Mouse (Mus musculus) midbrain, embryonic 13.5 days (tissue): ENCODE measurements around the gene Mpg. TPM values are rescaled to one million over a fixed set of nuclear protein-coding genes. Genes with fewer than 3 reads are reported as not detected.

Experiments
- ATAC-seq: fragments of 200-750 bp; cut with Nextera tagmentation; 2 replicates; pipeline ENCODE4 v1.8.0; 2017; ENCODE audit warnings: mild to moderate bottlenecking, moderate TSS enrichment, moderate library complexity
- H3K27ac ChIP-seq: fragments of 300-500 bp; sonication (generic); 2 replicates; pipeline ENCODE4 v1.5.1; 2015; ENCODE audit warnings: inconsistent platforms, mild to moderate bottlenecking, moderate library complexity
- H3K27me3 ChIP-seq: fragments of 300-500 bp; sonication (generic); 2 replicates; pipeline ENCODE4 v1.6.1; 2015; ENCODE audit warnings: mild to moderate bottlenecking, inconsistent platforms
- H3K36me3 ChIP-seq: fragments of 300-500 bp; sonication (generic); 2 replicates; pipeline ENCODE4 v1.6.1; 2015; ENCODE audit warnings: mild to moderate bottlenecking, inconsistent platforms
- H3K4me1 ChIP-seq: fragments of 300-500 bp; sonication (generic); replicated peaks from 2 replicates; pipeline ENCODE4 v1.6.1; 2015; ENCODE audit warnings: inconsistent platforms
- H3K4me2 ChIP-seq: fragments of 300-500 bp; sonication (generic); replicated peaks from 2 replicates; pipeline ENCODE4 v1.6.1; 2015; ENCODE audit warnings: moderate library complexity, mild to moderate bottlenecking, inconsistent platforms
- H3K4me3 ChIP-seq: fragments of 300-500 bp; sonication (generic); replicated peaks from 2 replicates; pipeline ENCODE4 v1.5.1; 2015; ENCODE audit warnings: mild to moderate bottlenecking, inconsistent platforms
- H3K9ac ChIP-seq: fragments of 300-500 bp; sonication (generic); replicated peaks from 2 replicates; pipeline ENCODE4 v1.6.1; 2015; ENCODE audit warnings: mild to moderate bottlenecking, inconsistent platforms
- H3K9me3 ChIP-seq: fragments of 300-500 bp; sonication (generic); 2 replicates; pipeline ENCODE4 v1.6.1; 2016; ENCODE audit warnings: mild to moderate bottlenecking, inconsistent platforms
- WGBS: fragments of 180-500 bp; shearing (Covaris S2); methylation state at CpG from one replicate; pipeline ENCODE4 v1.1.7; 2015; 5-methylcytosine and 5-hydroxymethylcytosine counted together
- polyA plus RNA-seq: library from polyadenylated mRNA; unstranded; fragments of >200 nt; fragmentation: Nextera tagmentation; extraction: Ambion mirVana; gene quantifications from 2 replicates; pipeline ENCODE4 v1.2.1, GENCODE M21; 2015

Mpg gene
- polyA plus RNA-seq, 1 experiment from 2014 or later: 34.1 TPM

GRCm38 (mm10) chr11:32224468-32225139 is 1.7 kb upstream of the Mpg start:
- Histone ChIP-seq H3K9me3 (no peaks in the 10 kb centered on the region), H3K27ac (peak overlapping the region; percentile 46; the same call in 1 of the 2 replicates), H3K36me3 (peaks cover 10% of the 10 kb centered on the region), H3K4me1 (peaks cover 34% of the 10 kb centered on the region), H3K4me3 (no peak overlapping the region), H3K9ac (no peak overlapping the region), H3K27me3 (peaks cover 50% of the 10 kb centered on the region), H3K4me2 (no peak overlapping the region)
- ATAC-seq: no peak
- 35% methylated on average over 4 of the region's 4 CpGs for WGBS

- WGBS: 75% methylated on average over 7 of the region's 7 CpGs
- H3K4me3 ChIP-seq: 0 out of 2 replicates have a peak overlapping the region, but pooled peaks have one; percentile 70
- peaks cover 19% of the 10 kb centered on the region for H3K36me3 ChIP-seq
- H3K27ac ChIP-seq: peak overlapping the region; percentile 14
- H3K9ac ChIP-seq: no peak overlapping the region
- peaks cover 34% of the 10 kb centered on the region for H3K4me1 ChIP-seq
- peaks cover 44% of the 10 kb centered on the region for H3K27me3 ChIP-seq
- H3K4me2 ChIP-seq: no peak overlapping the region
- ATAC-seq: no peak
- H3K9me3 ChIP-seq: no peaks in the 10 kb centered on the region
Measured at GRCm38 (mm10) chr11:32225222-32226104, 842 bp upstream of the Mpg start.

GRCm38 (mm10) chr11:32227041-32227440 is 736 bp downstream of the Mpg start:
- WGBS: 28% methylated on average over 1 of the region's 1 CpGs
- Histone ChIP-seq H3K27ac (peak overlapping the region; percentile 65; the same call in 1 of the 2 replicates), H3K9me3 (no peaks in the 10 kb centered on the region), H3K36me3 (peaks cover 34% of the 10 kb centered on the region), H3K4me1 (peaks cover 23% of the 10 kb centered on the region), H3K4me3 (peak overlapping the region; percentile 70), H3K4me2 (peak overlapping the region; percentile 71), H3K9ac (peak overlapping the region; percentile 86), H3K27me3 (peaks cover 29% of the 10 kb centered on the region)
- no peak for ATAC-seq

- no peaks in the 10 kb centered on the region for H3K9me3 ChIP-seq
- H3K4me3 ChIP-seq: no peak overlapping the region
- WGBS: 88% methylated on average over 9 of the region's 9 CpGs
- H3K27me3 ChIP-seq: peaks cover 24% of the 10 kb centered on the region
- H3K4me1 ChIP-seq: peaks cover 18% of the 10 kb centered on the region
- ATAC-seq: no peak
- peaks cover 39% of the 10 kb centered on the region for H3K36me3 ChIP-seq
- H3K9ac ChIP-seq: peak overlapping the region; percentile 86
- peak overlapping the region; percentile 71 for H3K4me2 ChIP-seq
- H3K27ac ChIP-seq: no peak overlapping the region
Measured at GRCm38 (mm10) chr11:32227555-32227954, 1.2 kb downstream of the Mpg start.

- H3K4me3 ChIP-seq: no peak overlapping the region
- no peaks in the 10 kb centered on the region for H3K9me3 ChIP-seq
- H3K4me2 ChIP-seq: no peak overlapping the region
- no peak for ATAC-seq
- WGBS: 94% methylated on average over 3 of the region's 3 CpGs
- H3K27me3 ChIP-seq: peaks cover 16% of the 10 kb centered on the region
- no peak overlapping the region for H3K27ac ChIP-seq
- H3K4me1 ChIP-seq: peaks cover 12% of the 10 kb centered on the region
- peaks cover 48% of the 10 kb centered on the region for H3K36me3 ChIP-seq
- no peak overlapping the region for H3K9ac ChIP-seq
Measured at GRCm38 (mm10) chr11:32228292-32228845, 2.1 kb downstream of the Mpg start.

GRCm38 (mm10) chr11:32230220-32230619 is 3.9 kb downstream of the Mpg start:
- Histone ChIP-seq H3K4me1 (peaks cover 19% of the 10 kb centered on the region), H3K36me3 (peaks cover 65% of the 10 kb centered on the region), H3K27ac (no peak overlapping the region), H3K27me3 (no peaks in the 10 kb centered on the region), H3K9me3 (no peaks in the 10 kb centered on the region), H3K4me2 (no peak overlapping the region), H3K9ac (no peak overlapping the region), H3K4me3 (no peak overlapping the region)
- 86% methylated on average over 4 of the region's 4 CpGs for WGBS
- ATAC-seq: no peak

- no peak overlapping the region for H3K27ac ChIP-seq
- H3K9ac ChIP-seq: no peak overlapping the region
- peaks cover 26% of the 10 kb centered on the region for H3K4me1 ChIP-seq
- H3K36me3 ChIP-seq: peaks cover 65% of the 10 kb centered on the region
- H3K4me3 ChIP-seq: no peak overlapping the region
- no peaks in the 10 kb centered on the region for H3K27me3 ChIP-seq
- H3K9me3 ChIP-seq: no peaks in the 10 kb centered on the region
- WGBS: 96% methylated on average over 2 of the region's 2 CpGs
- H3K4me2 ChIP-seq: no peak overlapping the region
- no peak for ATAC-seq
Measured at GRCm38 (mm10) chr11:32231125-32231524, 4.8 kb downstream of the Mpg start.

GRCm38 (mm10) chr11:32232848-32233247 is 6.5 kb downstream of the Mpg start:
- H3K4me1 ChIP-seq: peaks cover 23% of the 10 kb centered on the region
- ATAC-seq: no peak; the same call in 1 of the 2 replicates
- H3K27ac ChIP-seq: no peak overlapping the region
- no peak overlapping the region for H3K4me3 ChIP-seq
- H3K27me3 ChIP-seq: no peaks in the 10 kb centered on the region
- peaks cover 65% of the 10 kb centered on the region for H3K36me3 ChIP-seq
- H3K4me2 ChIP-seq: no peak overlapping the region
- H3K9ac ChIP-seq: no peak overlapping the region
- no peaks in the 10 kb centered on the region for H3K9me3 ChIP-seq
- 83% methylated on average over 10 of the region's 10 CpGs for WGBS

GRCm38 (mm10) chr11:32233895-32234294 is 7.6 kb downstream of the Mpg start:
- no peak overlapping the region for H3K27ac ChIP-seq
- H3K27me3 ChIP-seq: no peaks in the 10 kb centered on the region
- H3K4me2 ChIP-seq: no peak overlapping the region
- H3K9me3 ChIP-seq: no peaks in the 10 kb centered on the region
- H3K4me1 ChIP-seq: peaks cover 23% of the 10 kb centered on the region
- ATAC-seq: no peak
- 95% methylated on average over 3 of the region's 3 CpGs for WGBS
- peaks cover 62% of the 10 kb centered on the region for H3K36me3 ChIP-seq
- no peak overlapping the region for H3K9ac ChIP-seq
- no peak overlapping the region for H3K4me3 ChIP-seq

- no peak overlapping the region for H3K4me3 ChIP-seq
- no peaks in the 10 kb centered on the region for H3K27me3 ChIP-seq
- H3K36me3 ChIP-seq: peaks cover 59% of the 10 kb centered on the region
- H3K9ac ChIP-seq: no peak overlapping the region
- no peak for ATAC-seq
- WGBS: 89% methylated on average over 6 of the region's 6 CpGs
- H3K4me2 ChIP-seq: no peak overlapping the region
- no peaks in the 10 kb centered on the region for H3K9me3 ChIP-seq
- H3K27ac ChIP-seq: peak overlapping the region; percentile 72; the same call in 1 of the 2 replicates
- H3K4me1 ChIP-seq: peaks cover 23% of the 10 kb centered on the region
Measured at GRCm38 (mm10) chr11:32234816-32235485, 8.6 kb downstream of the Mpg start.

- H3K9ac ChIP-seq: 0 out of 2 replicates have a peak overlapping the region, but pooled peaks have one; percentile 24
- H3K4me2 ChIP-seq: no peak overlapping the region
- no peak overlapping the region for H3K4me3 ChIP-seq
- peaks cover 23% of the 10 kb centered on the region for H3K4me1 ChIP-seq
- H3K9me3 ChIP-seq: no peaks in the 10 kb centered on the region
- H3K36me3 ChIP-seq: peaks cover 59% of the 10 kb centered on the region
- peak; percentile 57; the same call in 1 of the 2 replicates for ATAC-seq
- H3K27me3 ChIP-seq: no peaks in the 10 kb centered on the region
- WGBS: 38% methylated on average over 3 of the region's 3 CpGs
- H3K27ac ChIP-seq: peak overlapping the region; percentile 72; the same call in 1 of the 2 replicates
Measured at GRCm38 (mm10) chr11:32235646-32236045, 9.3 kb downstream of the Mpg start.
